Mouse (Mus musculus): Measurements from ENCODE around the gene Gm49396. TPM values are rescaled to one million over a fixed set of nuclear protein-coding genes. Genes with fewer than 3 reads are reported as not detected.

Gene Gm49396
- polyA plus RNA-seq, 1 experiment from 2014 or later: 5.5 TPM

DNA sequence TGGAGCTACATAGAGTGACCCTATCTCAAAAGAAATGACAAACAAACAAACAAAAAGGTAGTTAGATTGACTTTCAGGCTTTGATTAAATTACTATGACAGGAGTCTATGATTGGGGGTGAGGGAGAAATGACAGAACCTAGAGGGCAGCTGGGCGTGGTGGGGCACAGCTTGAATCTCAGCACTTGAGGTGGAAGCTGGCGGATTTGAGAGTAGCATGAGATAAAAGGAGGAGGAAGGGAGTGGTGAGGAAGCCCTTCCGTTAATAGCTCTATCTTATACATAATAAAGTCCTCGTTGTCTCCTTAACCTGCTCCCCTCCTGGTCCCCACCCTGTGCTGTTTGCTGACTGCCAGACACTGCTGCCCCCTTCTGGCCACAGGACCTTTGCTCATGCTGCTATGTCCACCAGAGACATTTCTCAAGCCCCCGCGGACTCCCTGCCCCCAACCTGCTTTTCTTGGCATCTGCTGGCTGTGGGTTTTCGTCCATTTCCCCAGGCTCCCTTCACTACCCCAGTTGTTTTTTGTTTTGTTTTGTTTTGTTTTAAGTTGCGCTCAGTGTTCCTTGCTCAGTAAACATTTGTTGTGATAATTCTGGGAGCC, 44.7 kb downstream of the Gm49396 start:
- WGBS (ENCODE audit: insufficient replicate concordance): 21% methylated on average over 8 of the region's 8 CpGs
- Histone ChIP-seq H3K27ac (ENCODE audit: low read depth, low read length) (no peak overlapping the region), H3K4me3 (ENCODE audit: low read depth, low read length) (no peak overlapping the region), H3K4me2 (no peak overlapping the region), H3K9me3 (replicated peaks; ENCODE audit: control insufficient read depth, low read length) (no peaks in the 10 kb centered on the region), H3K36me3 (ENCODE audit: control insufficient read depth, insufficient read depth, low read length) (no peaks in the 10 kb centered on the region), H3K4me1 (ENCODE audit: control insufficient read depth, insufficient read depth, low read length) (peaks cover 6% of the 10 kb centered on the region; the same call in 1 of the 2 replicates), H3K27me3 (ENCODE audit: control insufficient read depth, insufficient read depth, low read length) (0 out of 2 replicates have a peak, but pooled peaks cover 3% of the 10 kb centered on the region), H3K9ac (ENCODE audit: low read depth, low read length) (no peak overlapping the region)
- ATAC-seq (replicated peaks; ENCODE audit: insufficient number of reproducible peaks, low FRiP score, low TSS enrichment): no peak

DNA sequence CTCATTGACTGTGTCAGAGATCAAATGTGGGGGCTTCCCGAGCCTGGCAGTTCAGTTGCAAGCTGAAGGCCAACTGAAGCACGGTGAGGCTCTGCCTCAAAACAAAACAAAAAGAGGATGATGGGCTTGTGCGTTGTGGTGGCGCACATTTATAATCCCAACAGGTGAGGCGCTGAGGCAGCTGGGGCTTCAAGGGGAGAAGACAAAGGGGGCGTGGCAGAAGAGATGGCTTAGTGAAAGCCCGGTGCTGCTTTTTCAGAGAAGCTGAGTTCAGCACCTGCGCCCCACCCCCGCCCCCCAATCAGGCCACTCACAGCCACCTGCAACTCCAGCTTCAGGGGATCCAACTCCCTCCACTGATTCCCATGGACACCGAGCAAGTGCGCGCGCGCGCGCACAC, 45.3 kb downstream of the Gm49396 start:
- no peak for ATAC-seq (replicated peaks; ENCODE audit: insufficient number of reproducible peaks, low FRiP score, low TSS enrichment)
- 51% methylated on average over 16 of the region's 16 CpGs for WGBS (ENCODE audit: insufficient replicate concordance)
- H3K9ac ChIP-seq (ENCODE audit: low read depth, low read length): no peak overlapping the region
- H3K27me3 ChIP-seq (ENCODE audit: control insufficient read depth, insufficient read depth, low read length): 0 out of 2 replicates have a peak, but pooled peaks cover 3% of the 10 kb centered on the region
- no peak overlapping the region for H3K27ac ChIP-seq (ENCODE audit: low read depth, low read length)
- H3K36me3 ChIP-seq (ENCODE audit: control insufficient read depth, insufficient read depth, low read length): no peaks in the 10 kb centered on the region
- no peaks in the 10 kb centered on the region for H3K9me3 ChIP-seq (replicated peaks; ENCODE audit: control insufficient read depth, low read length)
- peaks cover 6% of the 10 kb centered on the region; the same call in 1 of the 2 replicates for H3K4me1 ChIP-seq (ENCODE audit: control insufficient read depth, insufficient read depth, low read length)
- H3K4me2 ChIP-seq: no peak overlapping the region
- no peak overlapping the region for H3K4me3 ChIP-seq (ENCODE audit: low read depth, low read length)

DNA sequence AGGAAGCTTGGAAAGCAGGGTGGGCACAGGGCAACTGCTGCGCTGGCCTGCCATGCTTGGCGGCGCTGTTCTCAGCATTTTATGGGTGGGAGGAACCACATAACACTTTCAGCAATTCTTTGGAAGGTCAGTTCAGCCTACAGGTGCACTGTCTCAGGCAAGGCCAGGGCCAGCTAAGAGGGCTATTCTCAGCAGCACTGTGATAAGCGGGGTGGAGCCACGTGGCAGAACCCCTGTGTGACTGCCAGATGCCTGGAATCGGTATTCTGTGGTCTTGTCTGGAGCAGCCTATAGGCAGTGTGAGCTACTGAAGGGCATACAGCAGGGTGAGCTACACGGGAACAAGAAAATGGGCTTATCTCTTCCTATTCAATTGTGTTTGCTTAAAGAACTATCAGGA, 46.9 kb downstream of the Gm49396 start:
- no peaks in the 10 kb centered on the region for H3K36me3 ChIP-seq (ENCODE audit: control insufficient read depth, insufficient read depth, low read length)
- H3K4me3 ChIP-seq (ENCODE audit: low read depth, low read length): no peak overlapping the region
- H3K4me1 ChIP-seq (ENCODE audit: control insufficient read depth, insufficient read depth, low read length): peaks cover 6% of the 10 kb centered on the region; the same call in 1 of the 2 replicates
- H3K27ac ChIP-seq (ENCODE audit: low read depth, low read length): no peak overlapping the region
- H3K27me3 ChIP-seq (ENCODE audit: control insufficient read depth, insufficient read depth, low read length): 0 out of 2 replicates have a peak, but pooled peaks cover 3% of the 10 kb centered on the region
- no peak overlapping the region for H3K9ac ChIP-seq (ENCODE audit: low read depth, low read length)
- H3K4me2 ChIP-seq: no peak overlapping the region
- 29% methylated on average over 7 of the region's 7 CpGs for WGBS (ENCODE audit: insufficient replicate concordance)
- no peaks in the 10 kb centered on the region for H3K9me3 ChIP-seq (replicated peaks; ENCODE audit: control insufficient read depth, low read length)
- no peak for ATAC-seq (replicated peaks; ENCODE audit: insufficient number of reproducible peaks, low FRiP score, low TSS enrichment)

DNA sequence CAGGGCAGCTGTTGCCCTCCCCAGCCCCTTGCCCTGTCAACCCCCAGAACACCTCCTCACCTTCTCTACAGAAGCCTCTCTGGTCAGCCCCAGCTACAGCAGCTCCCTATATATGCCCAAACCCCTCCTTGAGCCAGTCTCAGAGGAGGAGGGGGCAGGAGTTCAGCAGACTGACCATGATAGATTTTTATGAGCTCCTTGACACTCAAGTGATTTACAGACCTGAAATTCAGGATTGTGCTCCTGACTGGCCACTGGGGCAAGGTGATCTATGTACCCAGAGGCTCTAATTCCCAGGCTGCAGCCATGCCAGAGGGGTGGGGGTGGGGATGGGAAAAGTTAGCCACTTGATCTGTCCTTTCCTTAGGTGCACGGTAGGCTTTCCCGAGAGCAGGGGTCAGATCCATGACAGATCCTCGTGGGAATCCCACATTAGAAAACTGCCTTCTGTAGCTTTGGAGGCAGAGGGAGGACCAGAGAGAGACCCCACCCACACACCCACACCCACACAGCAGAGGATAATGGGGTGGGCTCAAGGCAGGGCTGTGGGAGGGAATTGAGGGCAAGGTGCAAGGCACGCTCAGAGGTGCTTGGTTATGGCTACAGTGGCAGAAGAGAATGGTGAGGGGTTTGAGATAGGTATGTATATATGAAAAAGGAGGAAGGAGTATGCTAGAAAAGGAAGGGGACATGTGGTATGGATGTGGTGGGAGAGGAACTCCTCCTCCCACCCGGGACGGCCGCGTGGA, 49.7 kb downstream of the Gm49396 start, which contains the start of gene Upk1a:
Gene Upk1a, minus strand, starts transcription at position 194 of the 749 bp plus-strand sequence.
- Histone ChIP-seq H3K36me3 (ENCODE audit: control insufficient read depth, insufficient read depth, low read length) (peaks cover 18% of the 10 kb centered on the region), H3K4me3 (ENCODE audit: low read depth, low read length) (no peak within 1 kb of the TSS), H3K9me3 (replicated peaks; ENCODE audit: control insufficient read depth, low read length) (no peaks in the 10 kb centered on the region), H3K27ac (ENCODE audit: low read depth, low read length) (no peak within 1 kb of the TSS), H3K4me1 (ENCODE audit: control insufficient read depth, insufficient read depth, low read length) (peaks cover 6% of the 10 kb centered on the region; the same call in 1 of the 2 replicates), H3K9ac (ENCODE audit: low read depth, low read length) (no peak within 1 kb of the TSS), H3K27me3 (ENCODE audit: control insufficient read depth, insufficient read depth, low read length) (0 out of 2 replicates have a peak, but pooled peaks cover 3% of the 10 kb centered on the region), H3K4me2 (no peak within 1 kb of the TSS)
- ATAC-seq (replicated peaks; ENCODE audit: insufficient number of reproducible peaks, low FRiP score, low TSS enrichment): no peak
- WGBS (ENCODE audit: insufficient replicate concordance): 74% methylated on average over 8 of the region's 8 CpGs

DNA sequence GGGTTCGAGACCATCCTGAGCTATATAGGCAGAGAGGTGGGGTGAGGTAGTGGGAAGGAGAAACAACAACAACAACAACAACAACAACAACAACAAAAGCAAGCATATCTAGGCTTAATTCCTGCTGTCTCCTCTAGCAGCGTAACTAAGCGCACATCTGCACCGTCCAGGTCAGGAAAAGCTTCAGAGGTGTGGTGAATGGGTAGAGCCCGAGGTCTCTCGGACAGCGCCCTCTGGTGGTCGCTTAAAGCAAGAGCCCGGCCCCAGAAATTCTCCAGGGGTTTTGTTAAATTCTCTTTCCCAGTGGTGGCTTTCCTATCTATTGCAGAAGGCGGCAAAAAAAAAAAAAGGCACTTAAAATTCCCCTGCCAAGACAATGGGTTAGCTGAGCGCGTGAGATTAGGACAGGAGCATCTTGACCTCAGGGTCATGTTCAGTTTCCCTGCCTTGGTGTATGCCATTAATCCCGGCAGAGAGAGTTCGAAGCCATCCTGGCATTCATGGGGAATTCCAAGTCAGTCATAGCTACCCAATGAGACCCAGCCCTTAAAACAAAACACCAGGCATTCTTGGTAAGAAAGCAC, 50.5 kb downstream of the Gm49396 start:
- 24% methylated on average over 14 of the region's 14 CpGs for WGBS (ENCODE audit: insufficient replicate concordance)
- Histone ChIP-seq H3K9ac (ENCODE audit: low read depth, low read length) (no peak overlapping the region), H3K27ac (ENCODE audit: low read depth, low read length) (no peak overlapping the region), H3K27me3 (ENCODE audit: control insufficient read depth, insufficient read depth, low read length) (0 out of 2 replicates have a peak, but pooled peaks cover 3% of the 10 kb centered on the region), H3K9me3 (replicated peaks; ENCODE audit: control insufficient read depth, low read length) (no peaks in the 10 kb centered on the region), H3K4me3 (ENCODE audit: low read depth, low read length) (no peak overlapping the region), H3K4me2 (no peak overlapping the region), H3K4me1 (ENCODE audit: control insufficient read depth, insufficient read depth, low read length) (peaks cover 6% of the 10 kb centered on the region; the same call in 1 of the 2 replicates), H3K36me3 (ENCODE audit: control insufficient read depth, insufficient read depth, low read length) (peaks cover 26% of the 10 kb centered on the region)
- ATAC-seq (replicated peaks; ENCODE audit: insufficient number of reproducible peaks, low FRiP score, low TSS enrichment): no peak

DNA sequence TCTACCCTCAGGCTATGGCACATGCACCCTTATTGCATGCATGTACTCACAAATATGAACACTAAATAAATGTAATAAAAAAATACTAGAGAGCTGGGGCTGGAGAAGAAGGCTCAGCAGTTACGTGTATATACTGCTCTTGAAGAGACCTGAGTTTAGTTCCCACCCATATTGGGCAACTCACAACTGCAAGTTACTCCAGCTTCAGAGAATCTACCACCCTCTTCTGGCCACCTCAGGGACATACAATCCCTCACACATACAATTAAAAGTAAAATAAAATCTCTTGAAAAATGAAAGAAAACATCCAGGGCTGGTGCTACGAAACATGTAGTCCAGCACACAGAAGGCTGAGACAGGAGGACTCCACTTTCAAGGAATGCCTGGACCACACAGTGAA, 51.3 kb downstream of the Gm49396 start:
- peaks cover 33% of the 10 kb centered on the region for H3K36me3 ChIP-seq (ENCODE audit: control insufficient read depth, insufficient read depth, low read length)
- no peak for ATAC-seq (replicated peaks; ENCODE audit: insufficient number of reproducible peaks, low FRiP score, low TSS enrichment)
- H3K4me3 ChIP-seq (ENCODE audit: low read depth, low read length): no peak overlapping the region
- H3K4me2 ChIP-seq: no peak overlapping the region
- no peaks in the 10 kb centered on the region for H3K27me3 ChIP-seq (ENCODE audit: control insufficient read depth, insufficient read depth, low read length)
- H3K4me1 ChIP-seq (ENCODE audit: control insufficient read depth, insufficient read depth, low read length): peaks cover 6% of the 10 kb centered on the region; the same call in 1 of the 2 replicates
- H3K9me3 ChIP-seq (replicated peaks; ENCODE audit: control insufficient read depth, low read length): no peaks in the 10 kb centered on the region
- WGBS (ENCODE audit: insufficient replicate concordance): 67% methylated on average over 2 of the region's 2 CpGs
- no peak overlapping the region for H3K9ac ChIP-seq (ENCODE audit: low read depth, low read length)
- H3K27ac ChIP-seq (ENCODE audit: low read depth, low read length): no peak overlapping the region

DNA sequence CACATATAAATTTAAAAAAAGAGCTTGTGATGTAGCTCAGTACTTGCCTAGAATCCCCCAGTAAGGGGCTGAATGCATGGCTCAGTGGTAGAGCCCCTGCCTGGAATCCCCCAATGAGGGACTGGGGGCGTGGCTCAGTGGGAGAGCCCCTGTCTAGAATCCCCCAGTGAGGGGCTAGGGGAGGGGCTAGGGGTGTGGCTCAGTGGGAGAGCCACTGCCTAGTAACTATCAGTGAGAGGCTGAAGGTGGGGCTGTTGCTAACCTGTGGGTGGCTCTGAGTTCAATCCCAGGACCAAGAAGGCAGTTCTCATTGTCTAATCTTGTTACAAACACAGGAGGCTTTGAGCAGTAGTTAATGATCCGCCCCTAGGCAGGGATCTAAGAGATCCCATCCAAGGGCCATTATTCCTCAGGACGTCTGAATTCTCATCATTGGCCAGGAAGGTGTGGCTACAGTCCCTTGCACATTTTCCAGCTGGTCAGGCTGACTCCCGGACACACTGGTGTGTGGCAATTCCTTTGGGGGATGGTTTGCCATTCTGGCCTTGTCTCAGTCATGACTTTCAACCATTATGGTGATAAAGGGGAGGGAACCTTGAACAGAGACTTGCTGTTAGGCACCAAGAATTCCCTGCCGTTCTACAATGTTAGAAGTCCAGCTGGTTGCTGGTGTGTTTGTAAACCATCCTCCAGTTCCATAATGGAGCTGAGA, 52.1 kb downstream of the Gm49396 start:
- H3K9ac ChIP-seq (ENCODE audit: low read depth, low read length): no peak overlapping the region
- H3K4me2 ChIP-seq: no peak overlapping the region
- H3K4me1 ChIP-seq (ENCODE audit: control insufficient read depth, insufficient read depth, low read length): peaks cover 2% of the 10 kb centered on the region; the same call in 1 of the 2 replicates
- no peak for ATAC-seq (replicated peaks; ENCODE audit: insufficient number of reproducible peaks, low FRiP score, low TSS enrichment)
- H3K27me3 ChIP-seq (ENCODE audit: control insufficient read depth, insufficient read depth, low read length): no peaks in the 10 kb centered on the region
- H3K36me3 ChIP-seq (ENCODE audit: control insufficient read depth, insufficient read depth, low read length): peaks cover 34% of the 10 kb centered on the region
- H3K4me3 ChIP-seq (ENCODE audit: low read depth, low read length): no peak overlapping the region
- 56% methylated on average over 5 of the region's 5 CpGs for WGBS (ENCODE audit: insufficient replicate concordance)
- no peaks in the 10 kb centered on the region for H3K9me3 ChIP-seq (replicated peaks; ENCODE audit: control insufficient read depth, low read length)
- no peak overlapping the region for H3K27ac ChIP-seq (ENCODE audit: low read depth, low read length)
